Mouse (Mus musculus): ENCODE results near the gene Trappc13.
"Not testable (repeated sequence)": the region's sequence is repeated elsewhere in the genome, so short reads cannot be mapped to it uniquely, and the experiment has no call there.

The Trappc13 gene

DNA sequence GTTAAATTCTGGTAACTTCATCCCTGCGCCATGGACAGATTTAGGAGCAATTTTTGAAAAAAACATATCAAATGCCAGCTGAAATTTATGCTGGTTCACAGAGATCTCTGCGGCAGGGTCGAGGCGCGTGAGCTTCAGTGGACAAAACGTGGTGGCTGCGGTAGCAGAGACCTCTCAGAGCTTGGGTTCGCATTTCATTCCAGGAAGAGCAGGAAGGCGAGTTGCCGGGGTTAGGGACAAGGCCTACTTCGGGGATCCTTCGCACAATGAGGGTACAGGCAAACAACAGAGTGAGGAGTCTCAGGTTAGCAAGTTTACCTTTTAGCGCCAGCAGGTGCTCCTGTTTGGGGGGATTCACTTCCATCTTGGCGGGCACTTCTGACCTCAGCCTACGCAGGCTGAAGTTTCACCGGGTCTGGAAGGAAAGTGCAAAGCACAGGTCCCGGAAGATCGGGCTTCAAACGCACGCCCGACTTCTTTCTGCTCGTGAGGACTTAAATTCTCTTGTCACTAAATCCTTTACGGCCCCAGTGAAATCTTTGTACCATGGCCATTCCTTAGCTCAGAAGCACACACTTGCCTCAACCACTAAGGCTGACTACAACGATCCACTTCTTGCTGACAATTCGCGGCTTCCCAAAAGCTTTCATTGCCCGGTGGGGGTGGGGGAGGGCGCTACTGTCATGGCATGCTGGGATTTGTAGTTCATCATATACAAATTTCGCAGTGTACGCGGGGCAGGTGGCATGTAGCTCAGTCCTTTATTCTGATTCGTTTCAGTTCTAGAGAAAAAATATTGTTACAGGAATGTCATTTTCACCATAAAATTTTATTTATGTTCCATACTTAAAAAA is at the start of gene Trappc13:
Gene Trappc13, minus strand, starts transcription at position 674 of the 854 bp plus-strand sequence.
- no peak for DNase-seq (ENCODE audit: low spot score in 2 of 2)

DNA sequence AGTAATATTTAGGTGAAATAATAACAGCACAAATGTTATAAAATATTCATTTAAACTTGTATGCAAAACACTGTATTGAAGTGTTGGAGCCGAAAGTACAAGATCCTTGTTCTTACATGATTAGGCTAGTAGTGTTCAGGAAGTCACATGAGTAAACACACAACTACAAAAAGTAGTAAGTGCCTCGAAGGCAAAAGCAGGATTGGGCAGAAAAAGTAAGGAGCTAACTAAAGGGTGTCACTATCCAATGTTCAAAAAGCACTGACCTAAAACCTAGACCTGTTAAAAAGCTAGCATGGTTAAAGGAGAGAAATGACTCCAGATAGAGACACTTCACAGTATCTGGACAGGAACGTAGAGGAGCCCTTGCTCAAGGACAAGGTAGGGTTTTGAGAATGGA is 49.2 kb upstream of the Trappc13 start:
- DNase-seq (ENCODE audit: low spot score in 2 of 2): no peak

DNA sequence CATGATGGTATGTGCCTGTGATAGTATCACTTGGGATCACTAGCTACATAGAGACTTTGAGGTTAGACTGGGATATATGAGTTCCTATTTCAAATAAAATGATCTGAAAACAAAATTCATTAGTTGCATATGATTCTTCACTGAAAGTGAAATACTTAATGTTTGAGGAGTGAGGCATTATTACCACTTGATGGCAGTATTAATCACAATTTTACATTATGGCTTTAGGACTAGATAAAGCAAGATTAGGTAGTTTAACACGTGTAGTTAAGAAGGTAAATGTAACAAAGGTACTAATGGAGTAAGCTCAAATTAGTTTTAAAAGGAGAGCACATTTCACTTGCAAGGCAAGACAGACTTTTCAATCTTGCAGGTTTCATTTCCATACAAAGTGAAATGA is 26.0 kb upstream of the Trappc13 start:
- DNase-seq (ENCODE audit: low spot score in 2 of 2): no peak

DNA sequence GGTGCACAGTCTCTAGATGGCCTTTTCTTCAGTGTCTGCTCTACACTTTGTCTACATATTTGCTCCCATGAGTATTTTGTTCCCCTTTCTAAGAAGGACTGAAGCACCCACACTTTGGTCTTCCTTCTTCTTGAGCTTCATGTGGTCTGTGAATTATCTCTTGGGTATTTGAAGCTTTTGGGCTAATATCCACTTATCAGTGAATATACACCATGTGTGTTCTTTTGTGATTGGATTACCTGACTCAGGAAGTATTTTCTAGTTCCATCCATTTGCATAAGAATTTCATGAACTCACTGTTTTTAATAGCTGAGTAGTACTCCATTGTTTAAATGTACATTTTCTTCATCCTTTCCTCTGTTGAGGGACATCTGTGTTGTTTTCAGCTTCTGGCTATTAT is 17.6 kb upstream of the Trappc13 start:
- DNase-seq (ENCODE audit: low spot score in 2 of 2): not testable (repeated sequence)

DNA sequence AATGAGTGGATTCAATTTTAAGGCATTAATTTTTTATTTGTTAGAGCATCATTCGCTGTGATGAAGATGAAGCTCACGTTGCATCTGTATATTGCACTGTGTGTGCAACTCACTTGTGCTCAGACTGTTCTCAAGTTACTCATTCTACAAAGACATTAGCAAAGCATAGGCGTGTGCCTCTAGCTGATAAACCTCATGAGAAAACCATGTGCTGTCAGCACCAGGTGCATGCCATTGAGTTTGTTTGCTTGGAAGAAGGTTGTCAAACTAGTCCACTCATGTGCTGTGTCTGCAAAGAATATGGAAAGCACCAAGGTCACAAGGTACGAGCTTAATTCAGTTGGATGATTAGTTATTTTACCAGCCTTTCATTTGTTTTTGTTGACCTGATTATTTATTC is 9.1 kb upstream of the Trappc13 start:
- DNase-seq (ENCODE audit: low spot score in 2 of 2): no peak

DNA sequence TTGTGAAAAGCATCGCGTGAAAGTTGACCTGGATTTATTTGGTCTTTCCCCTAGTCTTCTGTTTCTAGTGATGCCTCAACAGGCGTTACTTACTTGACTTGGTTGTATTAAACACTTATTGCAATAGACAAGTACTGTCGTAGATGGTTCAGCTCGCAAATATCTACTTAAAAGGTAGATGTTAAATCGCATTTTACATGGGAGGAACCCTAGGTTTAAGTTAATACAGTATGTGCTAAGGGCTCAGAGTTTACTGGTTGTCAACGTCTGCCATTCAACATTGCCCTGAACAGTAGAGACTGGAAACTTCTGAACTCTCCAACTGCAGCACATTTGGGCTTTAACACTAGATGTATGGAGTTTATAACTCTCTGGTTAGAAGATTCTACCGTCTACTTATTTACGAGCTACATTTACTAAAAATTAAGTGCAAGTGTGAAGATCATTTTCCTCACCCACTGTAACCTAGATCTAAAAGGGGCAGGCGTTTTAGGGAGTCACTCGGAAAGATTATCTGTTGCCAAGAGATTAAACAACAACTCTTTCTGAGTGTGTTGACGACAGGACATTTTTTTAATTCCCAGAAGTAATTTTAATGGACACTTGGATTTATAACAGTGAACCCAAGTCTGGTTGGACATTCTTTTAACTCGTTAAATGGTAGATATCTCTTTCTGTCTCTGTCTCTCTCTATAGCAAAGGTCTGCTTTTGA is 1.1 kb upstream of the Trappc13 start:
- DNase-seq (ENCODE audit: low spot score in 2 of 2): no peak

DNA sequence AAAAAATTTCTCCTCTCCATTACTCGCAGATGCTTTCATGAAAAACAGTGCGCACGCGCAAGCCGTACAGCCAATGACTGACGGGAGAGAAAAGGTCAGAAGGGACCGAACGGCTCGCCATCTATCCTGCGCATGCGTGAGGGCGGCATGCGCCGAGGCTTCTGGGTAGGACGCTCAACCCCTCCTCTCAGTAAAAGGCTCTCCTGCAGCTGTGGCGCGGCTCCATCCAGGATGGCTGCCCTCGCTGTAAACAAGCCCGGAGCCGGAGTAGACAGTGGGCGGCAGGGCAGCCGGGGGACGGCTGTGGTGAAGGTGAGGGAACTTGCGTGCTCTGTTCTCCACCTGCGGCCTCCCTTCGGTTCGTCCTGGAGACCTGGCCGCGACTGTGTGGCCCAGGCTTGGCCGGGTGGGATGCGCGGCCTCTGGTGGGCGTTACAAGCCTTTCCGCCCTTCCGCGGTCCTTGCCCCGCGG is 417 bp upstream of the Trappc13 start, which contains the start of gene Trim23:
Gene Trim23, plus strand, starts transcription at position 148 of the 472 bp plus-strand sequence.
- DNase-seq (ENCODE audit: low spot score in 2 of 2): peak; percentile 96 to 97

DNA sequence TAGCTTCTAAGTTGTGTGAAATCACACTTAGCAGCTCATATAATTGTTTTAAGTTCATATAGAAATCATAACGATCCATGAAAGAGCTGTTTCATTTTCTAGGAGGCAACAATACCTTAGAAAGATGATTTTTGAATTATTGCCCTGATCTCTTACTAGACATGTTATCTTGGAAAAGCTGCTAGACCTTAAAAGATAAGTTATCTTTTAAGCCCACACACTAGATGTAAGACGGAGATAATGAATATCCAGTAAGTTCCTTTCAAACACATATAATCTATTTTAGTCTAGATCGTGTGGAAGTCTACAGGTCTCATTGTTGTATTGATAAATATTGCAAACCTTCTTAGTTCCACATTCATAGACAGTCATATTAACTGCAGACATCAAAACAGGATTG is 1.4 kb downstream of the Trappc13 start:
- no peak for DNase-seq (ENCODE audit: low spot score in 2 of 2)

DNA sequence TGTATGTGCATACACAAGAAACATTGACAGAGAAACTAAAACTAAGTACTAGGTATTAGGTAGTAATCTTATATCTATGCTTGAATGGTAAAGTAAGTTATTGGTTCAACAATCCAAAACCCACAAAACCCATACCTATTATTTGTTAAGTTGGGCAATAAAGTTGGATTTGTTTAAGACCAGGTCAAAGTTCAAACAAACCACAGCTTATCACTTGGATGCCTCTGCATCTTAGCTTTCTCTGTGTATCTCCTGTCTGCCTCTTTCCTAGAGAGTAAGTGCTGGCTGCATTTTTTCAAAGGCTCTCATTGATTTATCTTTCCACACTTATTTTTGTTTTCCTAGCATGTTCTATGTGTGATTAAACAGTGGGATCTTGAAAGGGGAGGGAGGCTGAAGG is 5.8 kb downstream of the Trappc13 start:
- no peak for DNase-seq (ENCODE audit: low spot score in 2 of 2)

DNA sequence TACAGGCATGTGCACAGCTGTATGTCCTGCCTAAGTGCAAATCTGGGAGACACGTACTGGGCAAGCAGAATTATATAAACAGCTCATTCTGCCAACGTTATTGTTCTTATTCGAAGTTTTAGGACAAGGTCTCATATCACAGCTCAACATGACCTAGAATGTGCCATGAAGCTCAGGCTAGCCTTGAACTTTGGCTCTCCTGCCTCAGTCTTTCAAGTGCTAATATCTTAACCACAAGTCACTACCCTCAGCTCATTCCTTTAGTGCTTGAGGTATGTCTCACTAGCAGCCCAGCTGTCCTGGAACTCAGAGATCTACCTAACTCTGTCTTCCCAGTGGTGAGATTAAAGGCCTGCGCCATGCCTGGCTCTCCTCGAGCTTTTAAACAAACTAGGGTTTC is 6.6 kb downstream of the Trappc13 start:
- DNase-seq (ENCODE audit: low spot score in 2 of 2): no peak

DNA sequence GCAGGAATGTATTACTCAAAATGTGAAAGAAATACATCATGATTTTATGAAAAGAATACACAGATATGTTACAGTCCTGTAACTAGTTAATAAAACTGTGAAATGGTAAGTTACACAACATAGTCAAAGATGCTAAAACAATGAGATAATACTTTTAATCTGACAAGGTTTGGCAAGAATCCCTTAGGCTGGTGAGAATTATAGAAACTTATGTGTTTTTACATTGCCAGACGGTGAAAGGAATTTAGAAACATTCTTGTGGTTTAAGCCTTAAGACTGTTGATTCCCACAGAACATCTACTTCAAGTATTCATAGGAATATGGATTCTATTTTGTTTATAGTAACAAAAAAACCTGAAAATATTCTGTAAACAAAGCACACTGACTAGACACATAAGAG is 22.6 kb downstream of the Trappc13 start:
- DNase-seq (ENCODE audit: low spot score in 2 of 2): no peak

DNA sequence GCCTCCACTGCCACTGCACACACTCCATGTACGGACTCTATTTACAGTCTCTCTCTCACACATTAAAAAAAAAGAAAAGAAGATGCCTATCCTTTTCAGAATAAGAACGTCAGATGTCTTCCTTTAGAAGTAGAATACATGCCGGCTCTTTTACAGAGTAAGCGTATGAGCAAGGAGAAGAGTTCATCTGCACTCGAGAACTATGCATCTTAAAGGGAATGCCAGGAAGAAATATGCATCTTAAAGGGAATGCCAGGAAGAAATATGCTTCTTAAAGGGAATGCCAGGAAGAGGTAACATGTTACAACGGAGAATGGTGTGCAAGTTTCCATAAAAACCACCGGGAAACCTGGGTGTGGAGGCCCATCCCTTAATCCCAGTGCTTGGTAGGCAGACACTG is 23.2 kb downstream of the Trappc13 start:
- DNase-seq (ENCODE audit: low spot score in 2 of 2): no peak

DNA sequence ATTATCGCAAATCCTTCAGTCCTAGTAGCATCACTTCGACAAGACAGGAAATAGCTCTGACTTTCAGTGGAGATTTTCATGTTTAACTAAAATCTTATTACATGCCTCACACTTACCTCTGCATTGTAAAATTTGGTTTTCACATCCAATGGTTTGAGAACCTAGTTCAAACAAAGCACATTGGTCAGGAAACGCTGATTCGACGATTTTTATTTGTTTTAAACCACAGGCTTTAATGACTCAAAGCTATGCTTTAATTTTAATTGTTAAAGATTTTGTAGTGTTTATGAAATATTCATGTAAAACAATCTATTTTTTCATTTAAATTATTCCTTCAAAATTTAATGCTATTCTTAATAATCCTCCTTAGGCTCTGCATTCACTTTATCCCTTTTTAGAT is 24.1 kb downstream of the Trappc13 start:
- DNase-seq (ENCODE audit: low spot score in 2 of 2): no peak

DNA sequence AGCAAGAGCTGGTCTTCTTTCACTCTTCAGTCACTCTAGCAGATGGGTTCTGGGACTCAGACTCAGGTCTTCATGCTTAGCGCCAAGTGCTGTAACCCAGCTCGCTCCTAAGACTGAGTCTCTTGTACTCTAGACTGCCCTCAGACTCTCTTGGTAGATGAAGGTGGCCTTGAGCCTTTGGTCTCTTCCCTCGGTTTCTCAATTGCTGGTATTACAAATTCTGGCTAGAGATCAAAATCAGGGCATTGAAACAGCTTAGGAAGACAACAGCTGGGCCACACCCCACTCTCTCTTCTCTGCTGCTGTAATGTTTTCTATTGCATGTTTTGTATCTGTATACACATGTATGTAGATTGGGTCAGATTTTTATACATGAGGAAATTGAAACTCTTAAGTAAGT is 32.6 kb downstream of the Trappc13 start:
- no peak for DNase-seq (ENCODE audit: low spot score in 2 of 2)

DNA sequence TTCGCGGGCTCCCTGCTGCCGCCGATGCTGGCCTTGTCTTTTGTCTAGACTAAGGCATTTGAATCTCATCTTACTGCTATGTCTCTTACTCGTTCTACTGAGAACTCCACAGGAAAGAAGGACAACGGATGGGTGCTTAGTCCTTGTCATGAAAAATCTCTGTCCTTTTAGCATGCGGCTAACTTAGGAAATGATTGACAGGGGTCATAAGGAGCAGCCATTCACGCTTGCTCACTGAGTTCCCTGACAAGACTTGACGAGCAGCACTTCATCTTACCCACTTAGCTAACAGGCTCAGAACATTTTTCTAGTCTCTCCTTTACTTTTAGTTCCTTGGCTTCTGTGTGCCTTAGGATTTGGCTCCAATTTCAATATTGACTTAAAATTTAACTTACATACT is 33.4 kb downstream of the Trappc13 start:
- DNase-seq (ENCODE audit: low spot score in 2 of 2): no peak

DNA sequence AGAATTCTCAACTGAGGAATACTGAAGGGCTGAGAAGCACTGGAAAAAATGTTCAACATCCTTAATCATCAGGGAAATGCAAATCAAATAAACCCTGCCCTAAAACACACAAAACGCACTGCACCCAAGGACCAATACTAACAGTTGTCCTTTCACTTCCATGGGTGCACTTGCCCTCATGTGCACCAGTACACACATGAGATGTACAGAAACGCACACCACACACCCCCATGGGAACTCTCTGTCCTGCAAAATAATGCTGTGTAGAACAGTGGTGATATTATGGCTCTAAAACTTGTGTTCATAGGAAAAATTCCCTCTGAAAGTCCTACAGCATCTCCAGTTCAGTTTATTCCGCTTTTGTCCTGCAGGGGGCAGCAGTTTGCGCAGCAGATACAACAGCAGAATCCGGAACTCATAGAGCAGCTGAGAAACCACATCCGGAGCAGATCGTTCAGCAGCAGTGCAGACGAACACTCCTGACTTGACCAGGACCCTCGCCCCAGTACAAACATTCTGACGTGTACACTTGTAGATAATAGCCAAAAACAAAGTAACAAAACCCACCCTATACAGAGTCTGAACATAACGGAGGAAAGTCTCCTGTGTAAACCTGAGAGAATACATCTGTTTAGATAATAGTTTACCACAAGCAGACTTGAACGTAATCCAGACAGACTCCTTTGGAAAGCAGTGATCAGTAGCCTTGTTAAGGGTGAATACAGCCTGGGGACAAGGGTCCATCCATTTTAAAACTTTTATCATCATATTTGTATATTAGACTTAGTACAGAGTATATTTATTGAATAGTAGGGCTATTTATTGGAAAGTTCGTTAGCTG is 38.7 kb downstream of the Trappc13 start:
- DNase-seq (ENCODE audit: low spot score in 2 of 2): peak; percentile 37 to 90

DNA sequence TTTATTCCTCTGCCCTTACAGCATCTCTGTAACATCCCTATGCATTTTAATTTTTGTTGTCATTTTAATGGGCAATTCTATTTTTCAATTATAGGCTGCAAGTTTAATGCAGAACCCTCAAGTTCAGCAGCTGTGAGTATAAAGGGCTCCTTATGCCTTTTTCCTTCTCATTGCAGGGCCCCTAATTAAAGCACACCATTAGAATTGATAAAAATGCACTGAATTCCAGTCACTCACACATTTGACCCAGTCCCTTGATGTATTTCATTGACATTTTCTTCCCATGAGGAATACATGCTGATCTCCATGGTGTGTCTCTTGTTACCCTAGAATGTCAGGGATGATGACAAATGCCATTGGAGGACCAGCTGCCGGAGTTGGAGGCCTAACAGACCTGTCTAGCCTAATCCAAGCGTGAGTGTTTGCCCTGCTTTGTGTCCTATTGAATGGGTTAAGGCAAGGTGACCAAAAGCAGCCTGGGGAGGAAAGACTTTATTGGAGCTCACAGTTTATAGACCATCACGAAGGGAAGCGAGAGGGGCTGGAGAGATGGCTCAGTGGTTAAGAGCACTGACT is 43.7 kb downstream of the Trappc13 start:
- DNase-seq (ENCODE audit: low spot score in 2 of 2): no peak

DNA sequence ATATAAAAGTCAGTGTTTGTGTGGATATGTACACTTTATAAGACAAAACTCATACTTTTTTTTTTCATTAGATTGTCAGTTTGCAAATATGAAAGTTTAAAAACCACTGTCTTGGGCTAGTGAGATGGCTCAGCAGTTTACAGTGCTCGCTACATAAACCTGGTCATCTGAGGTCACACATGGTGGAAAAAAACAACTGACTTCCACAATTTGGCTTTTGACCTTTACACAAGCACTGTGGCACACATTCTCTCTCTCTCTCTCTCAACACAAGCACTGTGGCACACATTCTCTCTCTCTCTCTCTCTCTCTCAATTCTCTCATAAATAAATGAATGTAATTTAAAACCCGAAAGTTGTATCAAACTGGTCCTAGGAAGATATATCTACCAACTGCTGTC is 45.7 kb downstream of the Trappc13 start:
- DNase-seq (ENCODE audit: low spot score in 2 of 2): no peak

DNA sequence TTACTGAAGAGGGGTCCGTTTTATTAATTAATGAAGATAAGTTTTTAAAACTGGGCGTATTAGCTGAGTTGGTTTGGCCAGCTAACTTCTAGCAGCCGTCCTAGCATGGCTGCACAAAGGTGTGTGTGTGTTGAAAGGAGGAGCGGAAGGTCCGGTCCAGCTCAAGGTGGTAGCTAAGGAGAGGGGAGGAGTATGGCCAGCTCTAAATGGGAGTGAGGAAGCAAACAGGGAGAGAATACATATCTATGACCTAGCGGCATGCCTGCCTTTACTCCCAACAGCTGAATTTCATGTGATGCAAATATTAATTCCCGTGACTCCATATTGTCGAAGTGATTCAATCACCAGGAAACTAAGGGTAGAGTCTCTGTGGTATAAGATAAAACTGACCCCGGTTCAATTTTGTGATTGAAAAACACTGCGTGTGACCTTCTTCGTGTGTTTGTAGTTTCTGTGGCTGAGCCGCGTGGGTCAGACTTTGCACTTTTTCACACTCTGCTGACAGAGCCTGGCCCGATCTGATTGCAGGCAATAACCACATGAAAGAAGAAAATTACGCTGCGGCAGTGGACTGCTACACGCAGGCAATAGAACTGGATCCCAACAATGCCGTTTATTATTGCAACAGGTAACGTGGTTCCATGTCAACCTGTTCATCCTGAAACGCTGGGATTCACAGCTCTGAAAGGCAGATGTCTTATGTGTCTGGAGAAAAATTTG is 54.4 kb downstream of the Trappc13 start:
- no peak for DNase-seq (ENCODE audit: low spot score in 2 of 2)

DNA sequence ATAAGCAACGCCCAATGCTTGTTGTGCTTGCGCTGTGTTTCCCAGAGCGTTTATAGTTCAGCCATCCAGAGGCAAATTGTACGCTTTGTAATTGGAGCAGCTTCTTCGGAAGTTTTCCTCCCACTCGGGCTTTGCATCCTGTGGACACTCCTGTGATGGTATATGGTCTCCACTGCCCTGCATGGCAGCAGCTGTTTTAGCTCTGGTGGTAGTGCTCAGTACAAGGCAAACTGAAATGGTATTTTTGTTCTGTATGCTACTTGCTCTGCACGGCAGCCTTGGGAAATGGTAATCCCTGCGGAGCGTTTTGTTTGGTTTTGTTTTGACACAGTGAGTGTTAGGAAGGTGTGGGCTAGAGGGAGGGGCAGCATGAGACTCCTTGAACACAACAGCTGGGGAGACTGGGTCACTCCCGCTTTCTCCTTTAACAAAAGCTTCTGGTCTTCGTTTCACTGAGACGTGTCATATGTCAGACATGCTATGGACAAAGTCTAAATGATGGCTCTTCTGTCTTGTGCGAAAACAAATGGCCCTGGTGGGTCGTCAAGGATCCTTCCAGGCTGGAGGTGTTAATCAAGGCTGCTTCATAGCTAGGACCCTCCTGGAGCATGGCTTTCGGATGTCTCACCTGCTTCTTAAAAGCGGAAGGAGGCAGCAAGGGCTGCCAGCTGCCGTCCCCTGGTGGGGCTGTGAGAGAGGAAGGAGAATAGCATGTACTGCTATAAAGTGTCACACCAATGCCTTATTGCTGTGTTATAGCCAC is 56.0 kb downstream of the Trappc13 start:
- DNase-seq (ENCODE audit: low spot score in 2 of 2): no peak
